Mouse (Mus musculus) liver, embryonic 16.5 days (tissue): ENCODE data around the gene Ube2o. TPM values are rescaled to one million over a fixed set of nuclear protein-coding genes. Genes with fewer than 3 reads are reported as not detected.
A peak's percentile ranks its signal among the peaks of the same experiment; 100 is the strongest.

Experiments used
- ATAC-seq: fragments of 200-750 bp; cut with Nextera tagmentation; 2 replicates; pipeline ENCODE4 v1.8.0; 2017; ENCODE audit warnings: low read depth, mild to moderate bottlenecking, moderate number of reproducible peaks, moderate library complexity
- H3K27ac ChIP-seq: fragments of 300-500 bp; sonication (generic); 2 replicates; pipeline ENCODE4 v1.5.1; 2014; ENCODE audit warnings: mild to moderate bottlenecking, low read length
- H3K27me3 ChIP-seq: fragments of 300-500 bp; sonication (generic); 2 replicates; pipeline ENCODE4 v1.6.1; 2014; ENCODE audit warnings: low read depth, low read length, mixed read lengths; ENCODE audit not compliant: control insufficient read depth, insufficient read depth
- H3K36me3 ChIP-seq: fragments of 300-500 bp; sonication (generic); 2 replicates; pipeline ENCODE4 v1.6.1; 2014; ENCODE audit warnings: mild to moderate bottlenecking; ENCODE audit not compliant: control insufficient read depth, insufficient read depth
- H3K4me1 ChIP-seq: fragments of 300-500 bp; sonication (generic); 2 replicates; pipeline ENCODE4 v1.6.1; 2014; ENCODE audit warnings: low read depth, low read length, mixed read lengths; ENCODE audit not compliant: control insufficient read depth
- H3K4me2 ChIP-seq: fragments of 300-500 bp; sonication (generic); 2 replicates; pipeline ENCODE4 v1.6.1; 2014; ENCODE audit warnings: low read depth, low read length, mixed read lengths
- H3K4me3 ChIP-seq: fragments of 300-500 bp; sonication (generic); 2 replicates; pipeline ENCODE4 v1.5.1; 2014; ENCODE audit warnings: low read depth, mild to moderate bottlenecking, low read length
- H3K9ac ChIP-seq: fragments of 300-500 bp; sonication (generic); 2 replicates; pipeline ENCODE4 v1.6.1; 2014; ENCODE audit warnings: low read depth, low read length
- H3K9me3 ChIP-seq: fragments of 300-500 bp; sonication (generic); replicated peaks from 2 replicates; pipeline ENCODE4 v1.6.1; 2016; ENCODE audit warnings: low read length; ENCODE audit not compliant: control insufficient read depth
- WGBS: fragments of 180-500 bp; shearing (Covaris S2); extraction: QIAGEN DNeasy Blood & Tissue Kit; methylation state at CpG from one replicate; pipeline ENCODE4 v1.1.7; 2014; ENCODE audit not compliant: insufficient replicate concordance; 5-methylcytosine and 5-hydroxymethylcytosine counted together
- polyA plus RNA-seq: library from polyadenylated mRNA; unstranded; fragments of >200 nt; fragmentation: Nextera tagmentation; extraction: Ambion mirVana; gene quantifications from 2 replicates; pipeline ENCODE4 v1.2.1, GENCODE M21; 2015

The Ube2o gene
- polyA plus RNA-seq, 1 experiment from 2014 or later: 18.1 TPM

DNA sequence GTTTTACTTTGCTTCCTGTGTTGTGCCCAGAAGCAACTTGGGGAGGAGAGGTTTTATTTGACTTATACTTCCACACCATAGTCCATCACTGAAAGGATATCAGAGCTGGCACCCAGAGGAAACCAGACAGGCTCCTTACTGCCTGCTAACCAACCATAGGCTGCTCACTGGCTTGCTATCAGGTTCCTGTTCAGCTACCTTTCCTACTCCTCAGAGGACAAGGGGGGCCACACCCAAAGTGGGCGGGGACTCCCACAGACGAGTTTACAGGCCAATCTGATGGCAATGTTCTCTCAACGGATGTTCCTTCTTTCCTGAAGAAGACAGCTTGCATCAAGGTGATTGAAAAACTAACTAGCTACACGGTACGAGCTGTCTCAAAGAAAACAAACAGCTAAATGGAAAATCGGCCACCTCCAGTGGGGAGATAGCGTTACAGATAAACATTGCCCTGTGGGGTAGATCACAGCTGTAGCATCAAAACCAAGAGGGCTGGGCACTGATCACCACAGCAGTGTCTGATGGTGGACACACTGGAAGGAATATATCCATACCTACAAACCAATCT is 69.9 kb downstream of the Ube2o start:
- peaks cover 5% of the 10 kb centered on the region for H3K27me3 ChIP-seq
- peak overlapping the region; percentile 10; the same call in 1 of the 2 replicates for H3K27ac ChIP-seq
- peaks cover 16% of the 10 kb centered on the region for H3K4me1 ChIP-seq
- H3K4me2 ChIP-seq: no peak overlapping the region
- ATAC-seq: peak; percentile 53; the same call in 1 of the 2 replicates
- no peaks in the 10 kb centered on the region for H3K36me3 ChIP-seq
- H3K4me3 ChIP-seq: no peak overlapping the region
- H3K9me3 ChIP-seq: no peaks in the 10 kb centered on the region
- 39% methylated on average over 7 of the region's 7 CpGs for WGBS
- H3K9ac ChIP-seq: no peak overlapping the region

DNA sequence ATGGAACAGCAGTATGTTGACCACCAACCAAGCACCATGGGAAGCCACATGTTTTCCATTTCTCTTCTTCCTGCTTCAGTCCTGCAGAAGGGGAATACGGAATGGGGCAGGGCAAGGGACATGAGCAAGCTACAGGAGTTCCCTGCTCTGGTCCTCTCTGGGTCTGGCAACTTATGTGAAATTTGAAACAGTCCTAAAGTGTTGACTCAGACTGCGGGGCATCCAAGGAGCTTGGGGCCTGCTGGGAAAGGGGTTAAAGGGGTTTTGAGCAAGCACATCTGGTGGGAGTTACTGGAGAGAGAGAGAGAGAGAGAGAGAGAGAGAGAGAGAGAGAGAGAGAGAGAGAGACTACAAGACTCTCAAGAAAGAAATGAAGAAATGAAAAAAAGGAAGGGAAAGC is 72.6 kb downstream of the Ube2o start:
- Histone ChIP-seq H3K27ac (no peak overlapping the region), H3K4me1 (peaks cover 26% of the 10 kb centered on the region)

DNA sequence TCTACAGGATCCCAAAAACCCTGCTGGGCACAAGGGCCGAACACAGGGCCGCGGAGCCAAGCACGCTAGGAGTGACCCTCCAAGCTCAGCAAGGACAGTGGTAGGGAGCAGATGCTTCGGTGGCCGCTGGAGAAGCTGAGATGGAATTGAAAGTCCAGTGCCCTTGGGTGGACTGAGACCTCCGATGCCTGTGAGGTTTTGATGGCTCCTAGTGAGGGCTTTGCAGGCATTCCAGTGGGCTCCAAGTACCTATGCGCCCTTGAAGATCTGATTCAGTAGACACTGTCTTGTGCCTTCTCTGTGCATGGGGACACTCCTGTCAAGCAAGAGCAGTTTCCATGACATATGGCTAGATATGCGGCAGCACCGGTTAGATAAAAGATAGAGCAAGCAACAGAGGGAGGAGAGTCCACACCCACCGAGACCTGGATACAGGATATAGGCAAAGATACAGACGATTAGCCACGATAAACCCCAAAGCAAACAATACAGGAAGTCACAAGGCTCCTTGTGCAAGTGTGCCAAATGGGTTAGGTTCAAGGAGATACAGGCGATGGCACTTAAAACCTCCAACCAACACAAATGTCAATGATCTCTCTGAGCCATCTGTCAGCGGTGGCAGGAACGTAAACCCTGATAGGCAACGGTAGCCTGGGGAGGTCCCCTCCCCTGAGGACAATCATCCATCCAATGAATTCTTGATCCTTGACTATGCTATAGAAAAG is 74.9 kb downstream of the Ube2o start:
- H3K27me3 ChIP-seq: no peaks in the 10 kb centered on the region
- peak overlapping the region; percentile 44 for H3K4me2 ChIP-seq
- H3K27ac ChIP-seq: peak overlapping the region; percentile 95
- WGBS: 41% methylated on average over 17 of the region's 17 CpGs
- ATAC-seq: peak; percentile 87
- peaks cover 24% of the 10 kb centered on the region for H3K4me1 ChIP-seq
- H3K9ac ChIP-seq: peak overlapping the region; percentile 25
- H3K4me3 ChIP-seq: 0 out of 2 replicates have a peak overlapping the region, but pooled peaks have one; percentile 4
- H3K36me3 ChIP-seq: no peaks in the 10 kb centered on the region
- no peaks in the 10 kb centered on the region for H3K9me3 ChIP-seq

More for the DNA sequence above, 72.6 kb downstream of the Ube2o start:
- H3K36me3 ChIP-seq: no peaks in the 10 kb centered on the region
- H3K4me3 ChIP-seq: no peak overlapping the region
- no peak overlapping the region for H3K9ac ChIP-seq
- H3K4me2 ChIP-seq: no peak overlapping the region
- ATAC-seq: no peak
- 82% methylated on average over 2 of the region's 2 CpGs for WGBS
- no peaks in the 10 kb centered on the region for H3K9me3 ChIP-seq
- H3K27me3 ChIP-seq: no peaks in the 10 kb centered on the region

DNA sequence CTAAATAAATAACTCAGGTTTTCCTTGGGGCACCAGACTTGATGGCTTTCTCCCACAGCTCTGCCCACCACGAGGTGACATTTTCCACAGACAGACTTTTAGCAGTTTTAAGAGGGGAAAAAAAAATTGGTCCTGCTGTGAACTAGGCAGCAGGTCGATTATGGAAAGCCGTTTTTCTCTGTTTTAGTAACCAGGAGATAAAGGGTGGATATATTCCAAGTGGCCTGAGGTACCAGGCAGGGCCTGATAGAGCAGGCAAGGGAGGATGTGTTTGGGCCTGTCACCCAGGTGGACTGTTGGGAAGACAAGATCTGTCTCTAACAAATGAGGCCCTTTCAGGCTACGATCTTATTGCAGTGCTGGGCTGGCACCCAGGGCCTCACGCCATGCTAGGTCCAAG is 75.7 kb downstream of the Ube2o start:
- 23% methylated on average over 5 of the region's 5 CpGs for WGBS
- H3K27me3 ChIP-seq: no peaks in the 10 kb centered on the region
- peak overlapping the region; percentile 95 for H3K27ac ChIP-seq
- peak overlapping the region; percentile 44; the same call in 1 of the 2 replicates for H3K4me2 ChIP-seq
- ATAC-seq: peak; percentile 49
- H3K4me1 ChIP-seq: peaks cover 26% of the 10 kb centered on the region
- H3K4me3 ChIP-seq: no peak overlapping the region
- H3K36me3 ChIP-seq: no peaks in the 10 kb centered on the region
- H3K9ac ChIP-seq: peak overlapping the region; percentile 25
- no peaks in the 10 kb centered on the region for H3K9me3 ChIP-seq

DNA sequence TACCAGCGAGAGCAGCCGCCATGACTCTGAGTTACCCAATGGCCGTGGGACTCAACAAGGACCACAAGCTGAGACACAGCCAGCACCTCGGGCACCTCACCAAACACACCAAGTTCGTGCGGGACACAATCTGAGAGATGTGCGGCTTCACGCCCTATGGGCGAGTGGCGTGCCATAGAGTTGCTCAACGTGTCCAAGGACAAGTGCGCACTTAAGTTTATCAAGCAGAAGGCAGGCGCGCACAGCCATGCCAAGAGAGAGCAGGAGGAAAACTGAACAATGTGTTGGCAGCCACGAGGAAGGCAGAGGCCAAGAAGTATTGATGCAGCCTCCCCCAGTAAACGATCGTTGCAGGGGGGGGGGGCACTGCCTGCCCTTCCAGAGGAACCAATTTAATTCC is 76.7 kb downstream of the Ube2o start:
- H3K27ac ChIP-seq: no peak overlapping the region
- no peaks in the 10 kb centered on the region for H3K9me3 ChIP-seq
- H3K4me1 ChIP-seq: peaks cover 27% of the 10 kb centered on the region
- H3K36me3 ChIP-seq: no peaks in the 10 kb centered on the region
- H3K27me3 ChIP-seq: no peaks in the 10 kb centered on the region
- ATAC-seq: no peak
- WGBS: 85% methylated on average over 17 of the region's 17 CpGs
- H3K4me2 ChIP-seq: no peak overlapping the region
- H3K9ac ChIP-seq: no peak overlapping the region
- H3K4me3 ChIP-seq: no peak overlapping the region

DNA sequence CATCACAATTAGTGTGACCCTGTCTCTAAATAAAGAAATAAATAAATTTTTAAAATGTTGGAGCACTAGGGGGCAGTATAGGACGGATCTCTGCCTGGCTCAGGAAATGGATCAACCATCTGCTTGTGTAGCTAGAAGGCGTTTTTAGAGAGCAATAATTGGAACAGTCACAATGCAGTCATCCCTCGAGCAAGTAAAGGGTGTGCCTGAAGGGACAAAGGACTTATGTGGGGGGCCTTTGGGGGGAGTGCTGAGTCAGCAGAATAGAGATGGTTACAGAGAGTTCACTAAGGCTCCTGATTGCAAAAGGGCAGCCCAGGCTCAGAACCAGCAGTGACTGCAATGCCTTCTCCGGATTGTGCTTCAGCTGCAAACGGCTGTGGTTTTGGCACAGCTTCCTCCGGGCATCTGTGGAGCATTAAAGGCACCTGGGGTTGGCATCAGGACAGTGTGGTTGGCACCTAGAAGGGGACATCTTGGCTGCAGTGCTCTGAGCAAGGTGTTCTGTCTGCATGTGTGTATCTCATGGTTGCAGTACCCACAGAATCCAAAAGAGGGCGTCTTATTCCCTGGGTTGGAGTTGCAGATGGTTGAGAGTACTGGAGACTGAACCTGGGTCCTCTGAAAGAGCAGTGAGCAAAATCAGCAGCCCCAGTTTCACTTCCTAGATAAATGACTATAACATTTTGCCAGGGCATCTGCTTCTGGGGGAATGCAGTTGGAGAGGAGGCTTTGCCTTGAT is 80.1 kb downstream of the Ube2o start:
- H3K9ac ChIP-seq: no peak overlapping the region
- no peak overlapping the region for H3K4me3 ChIP-seq
- H3K4me1 ChIP-seq: peaks cover 17% of the 10 kb centered on the region
- 22% methylated on average over 7 of the region's 7 CpGs for WGBS
- H3K4me2 ChIP-seq: no peak overlapping the region
- no peaks in the 10 kb centered on the region for H3K9me3 ChIP-seq
- no peaks in the 10 kb centered on the region for H3K36me3 ChIP-seq
- peak; percentile 41 for ATAC-seq
- no peak overlapping the region for H3K27ac ChIP-seq
- no peaks in the 10 kb centered on the region for H3K27me3 ChIP-seq

DNA sequence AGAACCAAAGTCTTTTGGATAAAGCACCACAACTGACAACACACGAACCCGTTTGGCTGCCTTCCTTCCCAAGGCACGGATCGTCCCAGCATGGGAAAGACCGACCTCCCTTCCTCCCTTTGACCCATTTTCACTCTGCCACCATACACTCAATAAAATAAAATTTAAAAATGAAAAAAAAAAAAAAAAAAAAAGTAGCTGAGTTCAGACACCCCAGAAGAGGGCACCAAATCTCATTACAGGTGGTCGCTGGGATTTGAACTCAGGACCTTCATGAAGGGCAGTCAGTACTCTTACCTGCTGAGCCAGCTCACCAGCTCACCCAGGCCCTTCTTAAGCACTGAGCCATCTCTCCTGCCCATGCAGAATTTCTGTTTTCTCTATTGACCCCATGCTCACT is 82.2 kb downstream of the Ube2o start:
- Histone ChIP-seq H3K9ac (no peak overlapping the region), H3K27me3 (no peaks in the 10 kb centered on the region), H3K27ac (no peak overlapping the region), H3K9me3 (no peaks in the 10 kb centered on the region), H3K36me3 (no peaks in the 10 kb centered on the region), H3K4me3 (no peak overlapping the region), H3K4me2 (peak overlapping the region; percentile 43; the same call in 1 of the 2 replicates), H3K4me1 (peaks cover 9% of the 10 kb centered on the region)
- no peak for ATAC-seq
- 47% methylated on average over 6 of the region's 6 CpGs for WGBS

DNA sequence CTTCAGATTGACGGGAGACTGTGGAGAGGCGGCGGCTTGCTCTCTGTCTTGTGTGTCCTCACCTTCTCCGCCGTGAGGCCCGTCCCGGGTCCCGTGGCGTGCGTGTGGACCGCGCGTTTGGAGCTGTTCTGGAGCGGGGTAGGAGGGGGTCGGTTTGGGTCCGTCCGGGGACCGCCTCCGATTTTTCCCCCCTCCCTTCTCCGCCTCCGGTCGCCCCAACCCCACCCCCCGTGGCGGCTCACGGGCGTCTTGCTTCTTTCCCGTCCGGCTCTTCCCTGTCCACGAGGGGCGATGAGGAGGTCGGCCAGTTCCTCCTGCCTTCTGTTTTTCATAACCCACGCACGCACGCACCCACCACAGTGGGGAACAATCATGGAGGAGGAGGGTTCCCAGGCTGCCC is 82.7 kb downstream of the Ube2o start:
- H3K4me1 ChIP-seq: peaks cover 9% of the 10 kb centered on the region
- no peaks in the 10 kb centered on the region for H3K27me3 ChIP-seq
- H3K9me3 ChIP-seq: no peaks in the 10 kb centered on the region
- H3K36me3 ChIP-seq: no peaks in the 10 kb centered on the region
- H3K4me2 ChIP-seq: peak overlapping the region; percentile 43
- no peak for ATAC-seq
- no peak overlapping the region for H3K9ac ChIP-seq
- 0 out of 2 replicates have a peak overlapping the region, but pooled peaks have one; percentile 0 for H3K4me3 ChIP-seq
- H3K27ac ChIP-seq: no peak overlapping the region
- WGBS: 37% methylated on average over 31 of the region's 34 CpGs

DNA sequence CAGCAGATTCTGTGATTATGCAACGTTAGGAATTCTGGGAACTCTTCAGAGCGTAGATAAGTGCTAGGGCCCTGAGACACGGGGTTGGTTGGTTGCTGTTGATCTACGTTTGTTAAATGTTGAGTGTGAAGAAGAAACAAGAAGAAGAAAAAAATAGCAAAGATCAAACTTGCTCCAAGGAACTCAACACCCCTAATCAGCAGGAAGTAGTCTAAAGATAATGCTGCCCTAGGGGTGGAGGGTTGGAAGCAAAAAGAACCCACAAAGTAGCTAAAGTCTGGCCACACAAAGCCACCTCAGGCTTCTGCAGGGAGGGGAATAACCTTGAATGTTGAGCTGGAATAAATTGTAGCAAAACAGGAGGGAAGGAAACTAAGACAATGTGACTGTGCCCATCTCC is 83.9 kb downstream of the Ube2o start:
- no peak overlapping the region for H3K4me2 ChIP-seq
- peaks cover 9% of the 10 kb centered on the region for H3K4me1 ChIP-seq
- H3K9me3 ChIP-seq: no peaks in the 10 kb centered on the region
- no peak for ATAC-seq
- H3K9ac ChIP-seq: no peak overlapping the region
- H3K27me3 ChIP-seq: no peaks in the 10 kb centered on the region
- no peak overlapping the region for H3K27ac ChIP-seq
- no peaks in the 10 kb centered on the region for H3K36me3 ChIP-seq
- no peak overlapping the region for H3K4me3 ChIP-seq
- 19% methylated on average over 4 of the region's 4 CpGs for WGBS
